Mouse (Mus musculus): Measurements from ENCODE around the gene Gli1. TPM values are rescaled to one million over a fixed set of nuclear protein-coding genes. Genes with fewer than 3 reads are reported as not detected.
"Not testable (repeated sequence)": the region's sequence is repeated elsewhere in the genome, so short reads cannot be mapped to it uniquely, and the experiment has no call there.

The Gli1 gene
- total RNA-seq, 2 experiments from 2014 or later: 2.8 to 4.1 TPM

- intact Hi-C loops (cut with DNase I): no loop called here
- peak; percentile 48 for DNase-seq
These were observed 17.3 kb downstream of the Gli1 start for GRCm38 (mm10) chr10:127324495-127324894.

GRCm38 (mm10) chr10:127323131-127323855, 18.5 kb downstream of the Gli1 start:
- intact Hi-C loops (cut with DNase I): no loop called here
- no peak for DNase-seq

- no peak for DNase-seq
- intact Hi-C loops (cut with DNase I): no loop called here
These were observed 19.1 kb downstream of the Gli1 start for GRCm38 (mm10) chr10:127322669-127323068.

- intact Hi-C loops (cut with DNase I): no loop called here
- no peak for DNase-seq
These were observed 19.6 kb downstream of the Gli1 start for GRCm38 (mm10) chr10:127322178-127322577.

GRCm38 (mm10) chr10:127321621-127322020, 20.2 kb downstream of the Gli1 start, which contains the start of gene Arhgap9:
TSS of gene Arhgap9 (plus strand) at chr10:127321964.
- intact Hi-C loops (cut with DNase I): no loop called here
- DNase-seq: no peak

GRCm38 (mm10) chr10:127319969-127320368, 21.8 kb downstream of the Gli1 start:
- intact Hi-C loops (cut with DNase I): no loop called here

GRCm38 (mm10) chr10:127318009-127318408, 23.8 kb downstream of the Gli1 start:
- no peak for DNase-seq
- intact Hi-C loops (cut with DNase I): no loop called here

More at GRCm38 (mm10) chr10:127319969-127320368, 21.8 kb downstream of the Gli1 start:
- no peak for DNase-seq

- intact Hi-C loops (cut with DNase I): no loop called here
These were observed 24.5 kb downstream of the Gli1 start for GRCm38 (mm10) chr10:127317277-127317676.

GRCm38 (mm10) chr10:127314950-127315349, 26.8 kb downstream of the Gli1 start:
- intact Hi-C loops (cut with DNase I); DNase-seq: not testable (repeated sequence)

More at GRCm38 (mm10) chr10:127317277-127317676, 24.5 kb downstream of the Gli1 start:
- DNase-seq: no peak

- intact Hi-C loops (cut with DNase I): not testable (repeated sequence)
These were observed 28.3 kb downstream of the Gli1 start for GRCm38 (mm10) chr10:127313516-127313915.

GRCm38 (mm10) chr10:127312858-127313257, 28.9 kb downstream of the Gli1 start:
- intact Hi-C loops (cut with DNase I): no loop called here
- DNase-seq: no peak

More at GRCm38 (mm10) chr10:127313516-127313915, 28.3 kb downstream of the Gli1 start:
- not testable (repeated sequence) for DNase-seq

- intact Hi-C loops (cut with DNase I): no loop called here
- DNase-seq: peak; percentile 86
These were observed 29.5 kb downstream of the Gli1 start for GRCm38 (mm10) chr10:127312356-127312676.

GRCm38 (mm10) chr10:127311476-127312355, 30.1 kb downstream of the Gli1 start, which contains the start of gene Mars:
TSS of gene Mars (minus strand) at chr10:127311786.
- DNase-seq: peak; percentile 91
- intact Hi-C loops (cut with DNase I): no loop called here

- intact Hi-C loops (cut with DNase I): no loop called here
- no peak for DNase-seq
These were observed 31.0 kb downstream of the Gli1 start for GRCm38 (mm10) chr10:127310523-127311475.

- intact Hi-C loops (cut with DNase I); DNase-seq: not testable (repeated sequence)
These were observed 32.6 kb downstream of the Gli1 start for GRCm38 (mm10) chr10:127309167-127309566.

GRCm38 (mm10) chr10:127303136-127303535, 38.6 kb downstream of the Gli1 start:
- intact Hi-C loops (cut with DNase I): no loop called here
- no peak for DNase-seq

- DNase-seq: no peak
- intact Hi-C loops (cut with DNase I): no loop called here
These were observed 41.4 kb downstream of the Gli1 start for GRCm38 (mm10) chr10:127300361-127300760.

GRCm38 (mm10) chr10:127297015-127297871, 44.5 kb downstream of the Gli1 start:
- intact Hi-C loops (cut with DNase I): no loop called here

GRCm38 (mm10) chr10:127295986-127296794, 45.6 kb downstream of the Gli1 start:
- DNase-seq: no peak
- intact Hi-C loops (cut with DNase I): no loop called here

More at GRCm38 (mm10) chr10:127297015-127297871, 44.5 kb downstream of the Gli1 start:
- no peak for DNase-seq

Data from left cerebral cortex, postnatal 4 days (tissue).